Mouse (Mus musculus): ENCODE data around the gene Dnajb5.

DNA sequence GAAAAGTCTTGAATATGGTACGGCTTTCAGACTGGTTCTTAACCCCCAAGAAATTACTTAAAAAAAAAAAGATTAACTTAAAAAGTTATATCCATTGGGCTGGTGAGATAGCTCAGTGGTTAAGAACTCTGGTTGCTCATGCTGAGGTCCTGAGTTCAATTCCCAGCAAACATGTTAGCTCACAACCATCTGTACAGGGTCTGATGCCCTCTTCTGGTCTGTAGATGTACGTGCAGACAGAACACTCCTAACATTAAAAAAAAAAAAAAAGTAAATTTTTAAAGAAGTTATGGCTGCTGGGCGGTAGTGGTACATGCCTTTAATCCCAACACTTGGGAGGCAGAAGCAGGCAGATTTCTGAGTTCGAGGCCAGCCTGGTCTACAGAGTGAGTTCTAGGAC, 28.4 kb downstream of the Dnajb5 start:
- no peak for TF ChIP-seq CTCF (IDR thresholded peaks at IDR 0.05; ENCODE audit: control insufficient read depth, insufficient read depth, insufficient replicate concordance, low read depth, low read length)
- TF ChIP-seq POLR2A (IDR thresholded peaks at IDR 0.05; ENCODE audit: control insufficient read depth, low read depth, low read length): no peak

Data from testis, adult 2 months (tissue).